ENCODE assay signal across 12 mouse cellular contexts in genomic region chr4:32347202-32347601, GRCm38 (mm10).
"Had no signal": no experiment of that assay in that cellular context is flagged by ENCODE, and none has a peak within 500 bp of the region (broad histone marks: within the 10 kb centered on the region; RNA-seq: fewer than 3 reads in every experiment).

No protein-coding gene starts in this region.

- H3K36me3 ChIP-seq: limb, embryonic 15.5 days; liver, embryonic 12.5 days; midbrain, embryonic 10.5 days had no signal

- H3K9ac ChIP-seq: limb, embryonic 15.5 days; liver, embryonic 12.5 days; lung, embryonic 14.5 days had no signal

- ATAC-seq: liver, embryonic 12.5 days had no signal

- H3K9me3 ChIP-seq: limb, embryonic 15.5 days; liver, embryonic 12.5 days; midbrain, embryonic 10.5 days had no signal

- DNase-seq: kidney, postnatal 25 days; layer of hippocampus, adult 9-11 months; layer of hippocampus, postnatal 36 days; lung, embryonic 14.5 days; lung, postnatal 10 days; lung, postnatal 4 days; midbrain, embryonic 14.5 days; thymus, postnatal 4 days had no signal

- H3K4me3 ChIP-seq: limb, embryonic 15.5 days; liver, embryonic 12.5 days; midbrain, embryonic 10.5 days had no signal

- H3K27me3 ChIP-seq: limb, embryonic 15.5 days; liver, embryonic 12.5 days had no signal

- H3K4me2 ChIP-seq: limb, embryonic 15.5 days; liver, embryonic 12.5 days; lung, embryonic 14.5 days had no signal

- H3K27ac ChIP-seq: limb, embryonic 15.5 days; liver, embryonic 12.5 days; midbrain, embryonic 10.5 days; stomach, postnatal 0 days had no signal
